Mouse (Mus musculus) intestine, embryonic 16.5 days (tissue): ENCODE measurements around the gene Ppp3ca. TPM values are rescaled to one million over a fixed set of nuclear protein-coding genes. Genes with fewer than 3 reads are reported as not detected.

Source experiments
- ATAC-seq: fragments of 200-750 bp; cut with Nextera tagmentation; 2 replicates; pipeline ENCODE4 v1.8.0; 2017; ENCODE audit warnings: moderate TSS enrichment, moderate library complexity
- H3K27ac ChIP-seq: fragments of 300-500 bp; sonication (generic); 2 replicates; pipeline ENCODE4 v1.5.1; 2014; ENCODE audit warnings: mild to moderate bottlenecking, low read length
- H3K27me3 ChIP-seq: fragments of 300-500 bp; sonication (generic); replicated peaks from 2 replicates; pipeline ENCODE4 v1.6.1; 2014; ENCODE audit warnings: low read length, control low read depth, mixed read lengths; ENCODE audit not compliant: control insufficient read depth, insufficient read depth
- H3K36me3 ChIP-seq: fragments of 300-500 bp; sonication (generic); 2 replicates; pipeline ENCODE4 v1.6.1; 2014; ENCODE audit warnings: low read length, control low read depth; ENCODE audit not compliant: control insufficient read depth, insufficient read depth
- H3K4me1 ChIP-seq: fragments of 300-500 bp; sonication (generic); 2 replicates; pipeline ENCODE4 v1.6.1; 2014; ENCODE audit warnings: low read length, control low read depth, mixed read lengths; ENCODE audit not compliant: control insufficient read depth, insufficient read depth
- H3K4me2 ChIP-seq: fragments of 300-500 bp; sonication (generic); 2 replicates; pipeline ENCODE4 v1.6.1; 2014; ENCODE audit warnings: low read depth, low read length, control low read depth
- H3K4me3 ChIP-seq: fragments of 300-500 bp; sonication (generic); 2 replicates; pipeline ENCODE4 v1.5.1; 2014; ENCODE audit warnings: mild to moderate bottlenecking, low read length
- H3K9ac ChIP-seq: fragments of 300-500 bp; sonication (generic); 2 replicates; pipeline ENCODE4 v1.6.1; 2014; ENCODE audit warnings: low read depth, low read length
- H3K9me3 ChIP-seq: fragments of 300-500 bp; sonication (generic); 2 replicates; pipeline ENCODE4 v1.6.1; 2016; ENCODE audit warnings: low read length, control low read depth; ENCODE audit not compliant: control insufficient read depth
- WGBS: fragments of 180-500 bp; shearing (Covaris S2); extraction: QIAGEN DNeasy Blood & Tissue Kit; methylation state at CpG from one replicate; pipeline ENCODE4 v1.1.7; 2014; 5-methylcytosine and 5-hydroxymethylcytosine counted together
- polyA plus RNA-seq: library from polyadenylated mRNA; unstranded; fragments of >200 nt; fragmentation: Nextera tagmentation; extraction: Ambion mirVana; gene quantifications from 2 replicates; pipeline ENCODE4 v1.2.1, GENCODE M21; 2015

Ppp3ca gene
- polyA plus RNA-seq, 1 experiment from 2014 or later: 33.6 TPM

DNA sequence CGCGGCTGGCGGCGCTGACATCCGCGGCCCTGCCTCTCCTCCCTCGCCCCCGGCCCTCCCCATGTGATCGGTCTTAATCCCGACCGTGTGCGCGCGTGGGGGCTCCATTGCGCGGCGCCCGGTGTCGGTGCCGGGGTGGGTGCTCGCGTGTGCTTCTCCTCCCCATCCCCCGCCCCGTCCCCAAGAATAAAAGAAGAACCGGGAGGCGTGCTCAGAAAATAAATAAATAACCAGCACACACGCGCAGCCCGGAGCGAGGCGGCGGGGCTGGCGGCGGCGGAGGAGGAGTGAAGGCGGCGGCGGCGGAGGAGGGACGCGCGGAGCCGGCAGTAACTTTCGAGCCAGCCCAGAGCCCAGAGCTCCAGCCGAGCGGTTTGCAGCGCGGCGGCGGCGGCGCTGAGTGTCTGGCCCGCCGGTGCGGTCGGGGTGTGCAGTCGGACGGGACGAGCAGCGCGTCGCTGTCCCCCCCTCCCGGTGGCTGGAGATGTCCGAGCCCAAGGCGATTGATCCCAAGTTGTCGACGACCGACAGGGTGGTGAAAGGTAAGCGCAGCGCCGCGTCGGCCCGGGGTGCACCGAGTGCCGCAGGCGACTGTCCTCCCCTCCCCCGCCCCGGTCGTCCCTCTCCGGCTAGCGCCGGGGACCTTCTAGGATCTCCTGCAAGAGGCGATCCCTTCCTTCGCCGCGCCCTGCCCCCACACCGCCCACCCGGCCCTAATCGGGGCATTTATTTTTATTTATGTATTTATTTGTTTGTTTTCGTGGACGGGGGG is 622 bp downstream of the Ppp3ca start:
- no peaks in the 10 kb centered on the region for H3K9me3 ChIP-seq
- peaks cover 13% of the 10 kb centered on the region for H3K4me1 ChIP-seq
- peak overlapping the region; percentile 96 for H3K27ac ChIP-seq
- H3K4me3 ChIP-seq: peak overlapping the region; percentile 94
- ATAC-seq: peak; percentile 34
- WGBS: under 1% methylated on average over 88 of the region's 92 CpGs
- no peaks in the 10 kb centered on the region for H3K27me3 ChIP-seq
- peak overlapping the region; percentile 90 for H3K9ac ChIP-seq
- no peaks in the 10 kb centered on the region for H3K36me3 ChIP-seq
- peak overlapping the region; percentile 71 for H3K4me2 ChIP-seq

DNA sequence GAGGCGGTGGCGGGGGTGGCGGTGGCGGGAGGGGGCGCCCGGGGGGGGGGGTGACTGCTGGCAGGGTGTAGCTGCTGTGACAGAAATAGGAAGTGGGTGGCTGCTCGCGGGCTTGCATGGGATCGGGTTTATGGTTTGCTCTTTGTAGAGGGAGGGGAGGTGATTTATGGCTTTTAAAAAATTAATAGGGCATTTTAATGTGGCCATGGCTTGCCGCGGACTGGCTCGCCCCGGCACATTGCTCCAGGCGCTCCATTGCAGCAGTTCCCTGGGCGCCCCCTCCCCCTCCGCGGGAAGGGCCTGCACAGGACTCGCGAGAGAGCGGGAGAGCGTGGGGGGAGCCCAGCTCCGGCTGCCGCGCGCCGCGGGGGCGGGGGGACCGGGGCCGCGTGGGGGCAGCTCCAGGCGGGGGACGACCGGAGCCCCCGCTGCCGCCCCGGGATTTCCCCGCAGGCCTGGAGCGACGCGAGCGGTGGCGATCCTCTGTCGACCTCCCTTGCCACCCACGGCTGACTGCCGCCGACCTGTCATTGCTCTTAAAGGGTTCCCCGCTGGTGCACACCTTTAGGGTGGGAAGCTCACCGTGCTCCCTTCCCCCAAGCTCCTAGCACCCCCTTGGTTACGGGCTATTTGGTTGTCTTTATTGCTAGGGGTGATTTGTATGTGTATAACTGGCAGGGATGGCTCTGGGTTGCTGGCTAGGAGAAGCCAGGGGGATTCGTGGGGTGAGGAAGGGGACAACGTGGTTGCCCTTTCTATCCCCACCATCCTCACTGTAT is 1.4 kb downstream of the Ppp3ca start:
- under 1% methylated on average over 37 of the region's 52 CpGs for WGBS
- peak overlapping the region; percentile 94 for H3K4me3 ChIP-seq
- H3K27ac ChIP-seq: peak overlapping the region; percentile 96
- no peaks in the 10 kb centered on the region for H3K36me3 ChIP-seq
- no peaks in the 10 kb centered on the region for H3K9me3 ChIP-seq
- H3K4me1 ChIP-seq: peaks cover 13% of the 10 kb centered on the region
- peak overlapping the region; percentile 90 for H3K9ac ChIP-seq
- no peaks in the 10 kb centered on the region for H3K27me3 ChIP-seq
- peak; percentile 17 for ATAC-seq
- H3K4me2 ChIP-seq: peak overlapping the region; percentile 71

DNA sequence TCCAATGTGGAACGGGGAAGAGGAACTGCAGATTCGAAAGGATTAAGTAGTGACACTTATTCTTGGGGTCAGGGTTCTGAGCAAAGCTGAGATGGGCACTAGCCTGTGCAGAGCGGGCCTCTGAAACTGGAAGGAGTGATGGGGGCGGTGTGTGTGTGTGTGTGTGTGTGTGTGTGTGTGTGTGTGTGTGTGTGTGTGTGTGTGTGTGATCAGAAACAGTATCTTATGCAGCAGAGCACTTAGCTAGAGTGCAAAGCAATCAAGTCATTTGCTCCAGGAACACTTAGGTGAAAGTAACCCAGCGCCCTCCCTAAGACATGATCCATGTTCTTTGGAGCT is 2.0 kb downstream of the Ppp3ca start:
- Histone ChIP-seq H3K9ac (peak overlapping the region; percentile 90), H3K4me3 (peak overlapping the region; percentile 94), H3K27me3 (no peaks in the 10 kb centered on the region), H3K9me3 (no peaks in the 10 kb centered on the region), H3K4me2 (peak overlapping the region; percentile 71), H3K27ac (peak overlapping the region; percentile 96), H3K36me3 (no peaks in the 10 kb centered on the region), H3K4me1 (peaks cover 13% of the 10 kb centered on the region)
- no peak for ATAC-seq
- 10% methylated on average over 5 of the region's 5 CpGs for whole genome bisulfite sequencing

DNA sequence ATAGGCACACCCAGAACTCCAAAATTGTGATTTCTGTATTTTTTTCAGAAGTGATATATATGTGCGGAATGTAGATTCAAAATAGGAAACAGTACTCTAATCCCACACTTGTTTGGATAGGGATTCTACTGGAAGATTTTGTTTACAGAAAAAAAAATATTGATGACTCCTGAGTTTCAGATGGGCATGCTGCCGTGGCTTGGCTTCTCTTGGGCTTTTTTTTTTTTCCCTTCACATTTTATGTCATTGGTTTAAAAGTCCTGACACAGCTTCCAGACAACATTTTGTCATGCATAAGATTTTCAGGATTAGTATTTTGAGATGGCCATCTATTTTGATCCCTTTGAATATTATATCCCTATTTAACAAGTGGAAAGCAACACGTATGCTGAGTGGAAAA is 2.9 kb downstream of the Ppp3ca start:
- Histone ChIP-seq H3K4me1 (peaks cover 13% of the 10 kb centered on the region), H3K36me3 (no peaks in the 10 kb centered on the region), H3K4me3 (no peak overlapping the region), H3K9me3 (no peaks in the 10 kb centered on the region), H3K4me2 (no peak overlapping the region), H3K27me3 (no peaks in the 10 kb centered on the region), H3K27ac (no peak overlapping the region), H3K9ac (no peak overlapping the region)
- 60% methylated on average over 3 of the region's 3 CpGs for WGBS
- no peak for ATAC-seq

DNA sequence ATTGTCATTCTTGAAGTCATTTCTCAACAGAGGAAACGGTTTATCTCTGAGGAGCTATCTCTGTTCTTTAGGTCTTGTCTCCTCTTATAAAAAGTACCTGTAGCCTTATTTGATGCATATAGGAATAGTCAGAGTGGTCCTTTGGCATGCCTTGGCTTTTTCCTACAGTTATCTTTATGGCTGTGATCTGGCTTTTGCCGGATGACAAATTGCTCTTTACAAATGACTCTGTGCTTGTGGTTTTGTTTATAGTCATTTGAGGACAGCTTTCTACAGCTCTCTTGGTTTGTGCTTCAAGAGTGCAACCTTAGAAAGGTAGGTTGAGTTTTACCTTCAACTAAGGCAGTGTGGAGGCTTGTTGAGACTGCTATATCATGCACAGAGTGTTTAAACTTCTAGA is 3.4 kb downstream of the Ppp3ca start:
- no peak overlapping the region for H3K4me2 ChIP-seq
- ATAC-seq: no peak
- H3K27ac ChIP-seq: no peak overlapping the region
- peaks cover 13% of the 10 kb centered on the region for H3K4me1 ChIP-seq
- 65% methylated on average over 2 of the region's 2 CpGs for WGBS
- no peaks in the 10 kb centered on the region for H3K36me3 ChIP-seq
- H3K9me3 ChIP-seq: no peaks in the 10 kb centered on the region
- H3K4me3 ChIP-seq: no peak overlapping the region
- no peaks in the 10 kb centered on the region for H3K27me3 ChIP-seq
- no peak overlapping the region for H3K9ac ChIP-seq

DNA sequence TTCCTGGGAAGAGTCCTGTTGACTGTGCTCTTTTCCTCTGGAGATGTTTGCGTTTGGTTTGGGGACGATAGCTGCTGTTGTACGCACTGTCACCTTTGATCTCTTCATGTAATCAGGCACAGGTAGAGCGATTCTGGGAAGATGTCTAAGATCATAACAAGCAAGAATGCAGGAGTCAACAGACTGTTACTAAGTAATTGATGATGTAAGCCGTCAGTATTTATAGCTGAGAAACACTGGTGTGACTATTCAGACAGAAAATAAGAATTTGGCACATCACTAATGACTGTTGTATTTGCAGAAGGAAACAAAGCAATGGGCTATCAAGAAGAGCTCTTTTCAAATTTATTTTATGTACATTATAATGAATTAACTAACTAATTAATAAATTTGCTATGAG is 4.6 kb downstream of the Ppp3ca start:
- H3K4me2 ChIP-seq: no peak overlapping the region
- peaks cover 10% of the 10 kb centered on the region for H3K4me1 ChIP-seq
- no peaks in the 10 kb centered on the region for H3K36me3 ChIP-seq
- H3K27me3 ChIP-seq: no peaks in the 10 kb centered on the region
- H3K4me3 ChIP-seq: no peak overlapping the region
- no peak overlapping the region for H3K27ac ChIP-seq
- WGBS: 60% methylated on average over 5 of the region's 5 CpGs
- ATAC-seq: no peak
- no peaks in the 10 kb centered on the region for H3K9me3 ChIP-seq
- no peak overlapping the region for H3K9ac ChIP-seq

DNA sequence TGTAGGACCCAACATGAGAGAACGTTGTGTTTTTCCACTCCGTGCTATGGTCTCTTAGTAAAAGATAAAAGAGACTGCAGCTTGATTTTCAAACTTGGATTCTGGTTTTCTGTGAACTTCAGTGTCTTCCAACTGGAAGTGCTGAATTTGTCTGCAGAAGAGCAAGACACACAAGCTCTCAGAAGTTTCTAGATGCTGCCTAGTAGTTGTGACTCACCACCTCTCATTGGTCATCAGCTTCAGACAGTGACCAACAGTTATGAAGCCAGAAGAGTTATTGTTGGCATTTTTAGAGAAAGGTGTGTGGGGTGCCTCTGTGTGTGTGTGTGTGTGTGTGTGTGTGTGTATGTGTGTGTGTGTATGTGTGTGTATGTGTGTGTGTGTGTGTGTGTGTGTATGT is 7.1 kb downstream of the Ppp3ca start:
- Histone ChIP-seq H3K9ac (no peak overlapping the region), H3K27me3 (no peaks in the 10 kb centered on the region), H3K9me3 (no peaks in the 10 kb centered on the region), H3K27ac (no peak overlapping the region), H3K4me1 (peaks cover 16% of the 10 kb centered on the region), H3K4me2 (no peak overlapping the region), H3K4me3 (no peak overlapping the region), H3K36me3 (no peaks in the 10 kb centered on the region)
- ATAC-seq: no peak
- WGBS: 84% methylated on average over 2 of the region's 2 CpGs

DNA sequence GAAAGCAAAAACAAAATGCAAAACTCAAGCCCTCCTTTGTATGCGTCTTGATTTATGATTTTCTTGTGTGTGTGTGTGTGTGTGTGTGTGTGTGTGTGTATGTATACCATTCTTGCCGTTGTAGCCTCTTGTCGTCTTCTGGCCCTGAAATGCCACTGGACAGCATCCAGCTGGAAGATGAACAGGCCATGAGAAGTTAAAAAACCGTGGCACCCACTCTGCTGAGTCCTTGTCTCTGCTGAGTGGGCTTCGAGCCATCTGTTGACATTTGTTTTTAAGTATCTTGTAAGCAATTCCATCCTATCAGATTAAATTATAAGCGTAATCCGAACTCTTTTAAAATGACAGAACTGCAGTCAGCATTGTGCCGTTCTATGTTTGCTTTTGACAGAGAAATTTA is 8.5 kb downstream of the Ppp3ca start:
- 47% methylated on average over 8 of the region's 8 CpGs for WGBS
- Histone ChIP-seq H3K4me1 (peaks cover 8% of the 10 kb centered on the region), H3K36me3 (no peaks in the 10 kb centered on the region), H3K4me2 (no peak overlapping the region), H3K27me3 (no peaks in the 10 kb centered on the region), H3K9ac (no peak overlapping the region), H3K4me3 (no peak overlapping the region), H3K9me3 (no peaks in the 10 kb centered on the region), H3K27ac (no peak overlapping the region)
- ATAC-seq: no peak

DNA sequence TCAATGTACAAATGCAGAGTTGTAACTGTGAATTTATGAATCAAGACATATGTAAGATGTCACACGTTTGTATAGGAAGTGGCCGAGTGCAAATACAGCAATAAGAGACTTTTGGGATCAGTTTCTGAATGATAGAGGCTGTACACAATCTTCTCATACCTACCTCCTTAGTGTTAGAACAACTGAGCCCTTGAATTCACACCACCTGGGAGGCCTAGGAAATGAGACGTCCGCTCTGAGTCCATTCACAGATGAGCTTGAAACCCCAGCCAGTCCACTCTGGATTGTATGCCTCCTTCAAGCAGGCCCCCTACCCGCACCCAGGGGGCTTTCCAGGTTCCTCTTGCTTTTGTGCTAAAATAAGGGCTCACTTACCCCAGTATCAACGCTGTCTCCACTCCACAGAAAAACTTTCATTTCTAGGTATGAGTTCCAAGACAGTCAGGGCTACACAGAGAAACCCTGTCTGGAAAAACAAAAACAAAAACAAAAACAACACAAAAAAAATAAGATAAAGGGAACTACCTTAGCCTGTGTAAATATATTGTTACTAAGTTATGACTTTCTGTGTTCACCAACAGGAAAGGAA is 10.1 kb downstream of the Ppp3ca start:
- WGBS: 79% methylated on average over 6 of the region's 6 CpGs
- Histone ChIP-seq H3K9me3 (no peaks in the 10 kb centered on the region), H3K27ac (no peak overlapping the region), H3K36me3 (no peaks in the 10 kb centered on the region), H3K27me3 (no peaks in the 10 kb centered on the region), H3K4me2 (no peak overlapping the region), H3K4me1 (peaks cover 8% of the 10 kb centered on the region; the same call in 1 of the 2 replicates), H3K9ac (no peak overlapping the region), H3K4me3 (no peak overlapping the region)
- no peak for ATAC-seq
